Mouse (Mus musculus): ENCODE results near the gene Magi2.

- TF ChIP-seq CTCF (IDR thresholded peaks at IDR 0.05; ENCODE audit: extremely low read depth, insufficient read length, insufficient replicate concordance, low read depth, low read length) = no peak
- TF ChIP-seq POLR2A (IDR thresholded peaks at IDR 0.05; ENCODE audit: low read depth, low read length) = no peak
Measured at GRCm38 (mm10) chr5:20614891-20615290, 1388.1 kb downstream of the Magi2 start.
